Mouse (Mus musculus) central nervous system, embryonic 14 days (tissue): ENCODE results near the gene Slc9a6. TPM values are rescaled to one million over a fixed set of nuclear protein-coding genes. Genes with fewer than 3 reads are reported as not detected.

Experiments
- polyA plus RNA-seq: library from polyadenylated mRNA; depleted of rRNA; stranded (reverse); fragments of >200 nt; gene quantifications from 2 replicates; pipeline ENCODE4 v1.2.3, GENCODE M21; 2012; rRNA removed

The Slc9a6 gene
- 48.9 and 52.8 TPM in 2 replicates for polyA plus RNA-seq

DNA sequence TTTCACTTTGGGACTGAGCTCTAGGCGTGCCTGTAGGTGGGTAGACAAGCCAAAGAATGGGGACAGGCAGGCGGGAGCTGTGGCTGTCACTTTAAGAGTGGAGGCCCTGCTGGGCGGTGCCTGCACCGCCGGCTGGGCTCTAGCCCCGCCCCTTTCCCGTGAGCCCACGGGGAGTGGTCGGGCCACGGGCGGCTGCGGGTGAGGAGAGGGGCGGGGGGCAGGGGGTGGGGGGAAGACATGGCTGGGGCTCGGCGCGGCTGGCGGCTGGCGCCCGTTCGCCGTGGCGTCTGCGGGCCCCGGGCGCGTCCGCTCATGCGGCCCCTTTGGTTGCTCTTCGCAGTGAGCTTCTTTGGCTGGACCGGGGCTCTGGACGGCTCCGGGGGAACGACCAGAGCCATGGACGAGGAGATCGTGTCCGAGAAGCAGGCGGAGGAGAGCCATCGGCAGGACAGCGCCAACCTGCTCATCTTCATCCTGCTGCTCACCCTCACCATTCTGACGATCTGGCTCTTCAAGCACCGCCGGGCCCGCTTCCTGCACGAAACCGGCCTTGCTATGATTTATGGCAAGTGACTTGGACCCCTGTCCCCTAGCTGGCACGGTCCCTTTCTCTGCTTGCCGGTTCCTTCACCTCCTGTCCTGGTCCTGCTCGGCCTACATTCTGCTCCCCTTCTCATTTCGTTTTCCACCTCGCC, at the start of gene Slc9a6:
Gene Slc9a6 (plus strand): TSS at position 135 of the 695 bp plus-strand sequence.

DNA sequence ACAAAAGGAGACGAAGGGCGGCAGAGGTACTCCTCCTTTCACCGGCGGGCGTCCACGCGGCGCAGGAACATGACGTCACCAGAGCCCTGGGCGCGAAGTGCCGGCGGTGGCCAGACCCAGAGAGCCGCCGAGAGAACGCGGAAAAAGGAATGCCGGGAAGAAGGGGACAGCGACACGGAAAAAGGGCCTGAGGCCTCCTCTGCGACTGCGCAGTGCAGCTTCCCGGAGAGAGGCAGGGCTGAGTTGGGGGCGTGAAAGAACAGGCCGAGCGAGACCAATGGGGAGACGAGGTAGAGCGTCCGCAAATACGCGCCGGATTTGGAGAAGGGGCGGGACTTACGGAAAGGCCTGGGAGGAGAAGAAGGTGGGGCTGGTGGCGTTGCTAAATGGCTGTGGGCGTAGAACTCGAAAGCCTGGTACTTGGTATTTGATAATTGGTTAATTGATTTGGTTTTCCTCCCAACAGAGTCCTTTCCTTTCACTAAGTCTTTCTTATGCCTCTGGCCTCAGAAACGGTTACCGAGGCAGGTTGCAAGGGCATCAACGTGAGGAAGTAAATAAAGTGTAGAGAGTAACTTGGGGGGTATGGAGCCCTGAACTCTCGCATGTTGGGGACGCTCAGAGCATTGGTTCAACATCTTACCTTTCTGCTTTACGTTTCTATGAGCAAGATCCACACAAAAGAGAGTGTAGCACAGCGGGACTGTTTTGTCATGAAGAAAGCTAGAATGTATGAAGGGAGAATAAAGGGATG, 11.5 kb upstream of the Slc9a6 start, which contains the start of gene Mmgt1:
Gene Mmgt1 (minus strand): TSS at position 183 of the 754 bp plus-strand sequence.

Other genes with a start within 250 kb of the Slc9a6 start
- gene Smim10l2a, start 235.2 kb upstream of the Slc9a6 start, polyA plus RNA-seq, result 12.8 and 13.4 TPM in 2 replicates
- gene Gm2174, start 161.8 kb upstream of the Slc9a6 start, polyA plus RNA-seq, result not detected in 2 replicates
- 74.9 and 79.0 TPM in 2 replicates for gene Ints6l, start 154.9 kb upstream of the Slc9a6 start, polyA plus RNA-seq
- gene Gm10477, start 85.0 kb upstream of the Slc9a6 start, polyA plus RNA-seq, result not detected in 2 replicates
- gene Gm648, start 60.2 kb upstream of the Slc9a6 start, polyA plus RNA-seq, result 0.11 and 0.16 TPM in 2 replicates
- 29.4 and 33.0 TPM in 2 replicates for gene Mmgt1, start 11.7 kb upstream of the Slc9a6 start, polyA plus RNA-seq
- 205 and 210 TPM in 2 replicates for gene Fhl1, start 122.0 kb downstream of the Slc9a6 start, polyA plus RNA-seq
- 0.53 and 0.95 TPM in 2 replicates for gene Map7d3, start 212.6 kb downstream of the Slc9a6 start, polyA plus RNA-seq